Mouse (Mus musculus) bone marrow, adult 2 months (tissue): Measurements from ENCODE around the gene Fscn3.

Experiments
- CTCF ChIP-seq: fragments of 200-500 bp; IDR thresholded peaks from 2 replicates; pipeline ENCODE4 v1.5.1; 2011; ENCODE audit warnings: low read length, control low read depth; ENCODE audit not compliant: control insufficient read depth, insufficient read depth
- POLR2A ChIP-seq: fragments of 200-500 bp; IDR thresholded peaks from 2 replicates; pipeline ENCODE4 v1.6.1; 2011; ENCODE audit warnings: low read depth, mild to moderate bottlenecking, control low read depth, low read length, borderline replicate concordance; ENCODE audit not compliant: control insufficient read depth

DNA sequence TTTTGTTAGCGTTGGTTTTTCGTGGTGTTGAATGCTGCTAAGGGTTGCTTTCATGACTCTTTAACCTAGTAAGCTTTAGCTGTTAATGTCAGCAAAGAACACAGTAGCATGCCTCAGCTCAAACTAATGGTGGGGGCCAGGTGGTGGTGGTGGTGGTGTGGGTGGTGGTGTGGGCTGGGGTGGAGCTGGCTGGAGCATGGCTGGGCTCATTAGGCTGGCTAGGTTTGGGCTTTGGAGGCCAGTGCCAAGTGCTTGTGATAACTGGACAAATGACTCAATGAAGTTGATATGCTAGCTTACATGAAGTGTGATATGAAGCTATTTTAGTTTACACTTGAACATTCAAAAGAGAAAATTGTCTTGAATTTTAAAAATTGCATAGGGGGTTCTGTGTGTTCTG lies 58.4 kb downstream of the Fscn3 start:
- TF ChIP-seq POLR2A (no peak), CTCF (no peak)
